Mouse (Mus musculus) neural tube, embryonic 13.5 days (tissue): ENCODE measurements around the gene Trim61. TPM values are rescaled to one million over a fixed set of nuclear protein-coding genes. Genes with fewer than 3 reads are reported as not detected.

Experiments used
- ATAC-seq: fragments of 200-750 bp; cut with Nextera tagmentation; 2 replicates; pipeline ENCODE4 v1.8.0; 2017; ENCODE audit warnings: low read depth, mild to moderate bottlenecking, moderate TSS enrichment, moderate library complexity
- H3K27ac ChIP-seq: fragments of 300-500 bp; sonication (generic); replicated peaks from 2 replicates; pipeline ENCODE4 v1.5.1; 2015; ENCODE audit warnings: moderate library complexity, mild to moderate bottlenecking, inconsistent platforms
- H3K27me3 ChIP-seq: fragments of 300-500 bp; sonication (generic); 2 replicates; pipeline ENCODE4 v1.6.1; 2015; ENCODE audit warnings: mild to moderate bottlenecking, inconsistent platforms
- H3K36me3 ChIP-seq: fragments of 300-500 bp; sonication (generic); 2 replicates; pipeline ENCODE4 v1.6.1; 2015; ENCODE audit warnings: mild to moderate bottlenecking, inconsistent platforms
- H3K4me1 ChIP-seq: fragments of 300-500 bp; sonication (generic); replicated peaks from 2 replicates; pipeline ENCODE4 v1.6.1; 2015; ENCODE audit warnings: inconsistent platforms
- H3K4me2 ChIP-seq: fragments of 300-500 bp; sonication (generic); 2 replicates; pipeline ENCODE4 v1.6.1; 2015; ENCODE audit warnings: inconsistent platforms, mild to moderate bottlenecking, moderate library complexity
- H3K4me3 ChIP-seq: fragments of 300-500 bp; sonication (generic); 2 replicates; pipeline ENCODE4 v1.5.1; 2015; ENCODE audit warnings: mild to moderate bottlenecking, inconsistent platforms
- H3K9ac ChIP-seq: fragments of 300-500 bp; sonication (generic); 2 replicates; pipeline ENCODE4 v1.6.1; 2015; ENCODE audit warnings: moderate library complexity, mild to moderate bottlenecking, inconsistent platforms
- H3K9me3 ChIP-seq: fragments of 300-500 bp; sonication (generic); 2 replicates; pipeline ENCODE4 v1.6.1; 2016; ENCODE audit warnings: inconsistent platforms
- WGBS: fragments of 180-500 bp; shearing (Covaris S2); methylation state at CpG from one replicate; pipeline ENCODE4 v1.1.7; 2015; 5-methylcytosine and 5-hydroxymethylcytosine counted together
- polyA plus RNA-seq: library from polyadenylated mRNA; unstranded; fragments of >200 nt; fragmentation: Nextera tagmentation; extraction: Ambion mirVana; gene quantifications from 2 replicates; pipeline ENCODE4 v1.2.1, GENCODE M21; 2015

Gene Trim61
- not detected in 2 replicates for polyA plus RNA-seq

- Histone ChIP-seq H3K4me1 (no peaks in the 10 kb centered on the region), H3K4me2 (no peak within 1 kb of the TSS), H3K9ac (no peak within 1 kb of the TSS), H3K27me3 (no peaks in the 10 kb centered on the region), H3K36me3 (no peaks in the 10 kb centered on the region), H3K4me3 (no peak within 1 kb of the TSS), H3K27ac (no peak within 1 kb of the TSS), H3K9me3 (no peaks in the 10 kb centered on the region)
- ATAC-seq: no peak
- WGBS: 90% methylated on average over 8 of the region's 8 CpGs
Measured at GRCm38 (mm10) chr8:65018423-65018822, at the start of gene Trim61, which contains the start of gene Trim60. Gene Trim61, minus strand, starts transcription at chr8:65018523. Gene Trim60, minus strand, starts transcription at chr8:65018584.

- Histone ChIP-seq H3K27me3 (no peaks in the 10 kb centered on the region), H3K9ac (no peak overlapping the region), H3K36me3 (no peaks in the 10 kb centered on the region), H3K4me1 (no peaks in the 10 kb centered on the region; the same call in 1 of the 2 replicates), H3K27ac (no peak overlapping the region), H3K9me3 (no peaks in the 10 kb centered on the region), H3K4me3 (no peak overlapping the region), H3K4me2 (peak overlapping the region; percentile 12; the same call in 1 of the 2 replicates)
- 19% methylated on average over 10 of the region's 10 CpGs for WGBS
- peak; percentile 56 for ATAC-seq
Measured at GRCm38 (mm10) chr8:65067694-65068472, 49.6 kb upstream of the Trim61 start.

GRCm38 (mm10) chr8:65067031-65067430, 48.7 kb upstream of the Trim61 start:
- Histone ChIP-seq H3K36me3 (no peaks in the 10 kb centered on the region), H3K4me1 (no peaks in the 10 kb centered on the region; the same call in 1 of the 2 replicates), H3K27me3 (no peaks in the 10 kb centered on the region), H3K4me3 (no peak overlapping the region), H3K27ac (no peak overlapping the region), H3K9ac (no peak overlapping the region), H3K9me3 (no peaks in the 10 kb centered on the region), H3K4me2 (no peak overlapping the region)
- no peak for ATAC-seq
- WGBS: 91% methylated on average over 4 of the region's 4 CpGs

GRCm38 (mm10) chr8:65065622-65066021, 47.3 kb upstream of the Trim61 start:
- no peaks in the 10 kb centered on the region; the same call in 1 of the 2 replicates for H3K4me1 ChIP-seq
- H3K27me3 ChIP-seq: no peaks in the 10 kb centered on the region
- ATAC-seq: no peak
- no peak overlapping the region for H3K27ac ChIP-seq
- H3K4me3 ChIP-seq: no peak overlapping the region
- no peak overlapping the region for H3K4me2 ChIP-seq
- no peaks in the 10 kb centered on the region for H3K9me3 ChIP-seq
- H3K9ac ChIP-seq: no peak overlapping the region
- no peaks in the 10 kb centered on the region for H3K36me3 ChIP-seq
- WGBS: 91% methylated on average over 3 of the region's 3 CpGs

- Histone ChIP-seq H3K9me3 (no peaks in the 10 kb centered on the region), H3K4me1 (no peaks in the 10 kb centered on the region; the same call in 1 of the 2 replicates), H3K27ac (no peak overlapping the region), H3K9ac (no peak overlapping the region), H3K36me3 (no peaks in the 10 kb centered on the region), H3K4me3 (no peak overlapping the region), H3K27me3 (no peaks in the 10 kb centered on the region), H3K4me2 (no peak overlapping the region)
- no peak for ATAC-seq
- 38% methylated on average over 2 of the region's 2 CpGs for WGBS
Measured at GRCm38 (mm10) chr8:65064071-65064470, 45.7 kb upstream of the Trim61 start.

GRCm38 (mm10) chr8:65062195-65062594, 43.9 kb upstream of the Trim61 start:
- WGBS: 64% methylated on average over 4 of the region's 4 CpGs
- no peak for ATAC-seq
- Histone ChIP-seq H3K4me3 (no peak overlapping the region), H3K27ac (no peak overlapping the region), H3K36me3 (no peaks in the 10 kb centered on the region), H3K9me3 (no peaks in the 10 kb centered on the region), H3K4me2 (no peak overlapping the region), H3K9ac (no peak overlapping the region), H3K4me1 (no peaks in the 10 kb centered on the region), H3K27me3 (no peaks in the 10 kb centered on the region)

- WGBS: 92% methylated on average over 4 of the region's 4 CpGs
- no peaks in the 10 kb centered on the region for H3K27me3 ChIP-seq
- no peak overlapping the region for H3K4me2 ChIP-seq
- H3K36me3 ChIP-seq: no peaks in the 10 kb centered on the region
- H3K27ac ChIP-seq: no peak overlapping the region
- no peak overlapping the region for H3K4me3 ChIP-seq
- no peaks in the 10 kb centered on the region for H3K9me3 ChIP-seq
- no peak for ATAC-seq
- H3K4me1 ChIP-seq: peaks cover 8% of the 10 kb centered on the region; the same call in 1 of the 2 replicates
- no peak overlapping the region for H3K9ac ChIP-seq
Measured at GRCm38 (mm10) chr8:65056722-65057121, 38.4 kb upstream of the Trim61 start.

GRCm38 (mm10) chr8:65053968-65054367, 35.6 kb upstream of the Trim61 start:
- no peak overlapping the region for H3K4me2 ChIP-seq
- H3K36me3 ChIP-seq: no peaks in the 10 kb centered on the region
- peaks cover 8% of the 10 kb centered on the region; the same call in 1 of the 2 replicates for H3K4me1 ChIP-seq
- H3K4me3 ChIP-seq: no peak overlapping the region
- H3K27ac ChIP-seq: no peak overlapping the region
- no peak for ATAC-seq
- 23% methylated on average over 5 of the region's 5 CpGs for WGBS
- no peaks in the 10 kb centered on the region for H3K9me3 ChIP-seq
- no peak overlapping the region for H3K9ac ChIP-seq
- no peaks in the 10 kb centered on the region for H3K27me3 ChIP-seq

- WGBS: 42% methylated on average over 3 of the region's 3 CpGs
- Histone ChIP-seq H3K4me2 (no peak overlapping the region), H3K9me3 (no peaks in the 10 kb centered on the region), H3K36me3 (no peaks in the 10 kb centered on the region), H3K4me3 (no peak overlapping the region), H3K27ac (no peak overlapping the region), H3K27me3 (no peaks in the 10 kb centered on the region), H3K4me1 (peaks cover 8% of the 10 kb centered on the region; the same call in 1 of the 2 replicates), H3K9ac (no peak overlapping the region)
- no peak for ATAC-seq
Measured at GRCm38 (mm10) chr8:65053554-65053953, 35.2 kb upstream of the Trim61 start.

- H3K4me1 ChIP-seq: no peaks in the 10 kb centered on the region
- H3K9ac ChIP-seq: no peak overlapping the region
- no peaks in the 10 kb centered on the region for H3K36me3 ChIP-seq
- no peak for ATAC-seq
- no peaks in the 10 kb centered on the region for H3K9me3 ChIP-seq
- H3K4me3 ChIP-seq: no peak overlapping the region
- no peaks in the 10 kb centered on the region for H3K27me3 ChIP-seq
- no peak overlapping the region for H3K27ac ChIP-seq
- H3K4me2 ChIP-seq: no peak overlapping the region
- 76% methylated on average over 4 of the region's 4 CpGs for WGBS
Measured at GRCm38 (mm10) chr8:65047801-65048200, 29.5 kb upstream of the Trim61 start.

- ATAC-seq: no peak
- Histone ChIP-seq H3K4me1 (no peaks in the 10 kb centered on the region), H3K9me3 (no peaks in the 10 kb centered on the region), H3K27ac (no peak overlapping the region), H3K27me3 (no peaks in the 10 kb centered on the region), H3K9ac (no peak overlapping the region), H3K4me3 (no peak overlapping the region), H3K4me2 (no peak overlapping the region), H3K36me3 (no peaks in the 10 kb centered on the region)
- 94% methylated on average over 4 of the region's 4 CpGs for WGBS
Measured at GRCm38 (mm10) chr8:65047193-65047592, 28.9 kb upstream of the Trim61 start.

GRCm38 (mm10) chr8:65046565-65046964, 28.2 kb upstream of the Trim61 start:
- Histone ChIP-seq H3K4me2 (0 out of 2 replicates have a peak overlapping the region, but pooled peaks have one; percentile 4), H3K9ac (no peak overlapping the region), H3K27me3 (no peaks in the 10 kb centered on the region), H3K36me3 (no peaks in the 10 kb centered on the region), H3K27ac (0 out of 2 replicates have a peak overlapping the region, but pooled peaks have one; percentile 38), H3K4me3 (no peak overlapping the region), H3K9me3 (no peaks in the 10 kb centered on the region), H3K4me1 (no peaks in the 10 kb centered on the region)
- 32% methylated on average over 5 of the region's 5 CpGs for WGBS
- ATAC-seq: no peak
